Mouse (Mus musculus) hindbrain, postnatal 0 days (tissue): ENCODE results near the gene H2-DMb2. TPM values are rescaled to one million over a fixed set of nuclear protein-coding genes. Genes with fewer than 3 reads are reported as not detected.

ENCODE experiments used
- ATAC-seq: fragments of 200-750 bp; cut with Nextera tagmentation; 2 replicates; pipeline ENCODE4 v1.8.0; 2017; ENCODE audit warnings: mild to moderate bottlenecking, moderate TSS enrichment, moderate library complexity
- DNase-seq: peaks from one replicate; pipeline ENCODE4 v3.0.0-alpha.2; 2015; ENCODE audit warnings: low spot score
- H3K27ac ChIP-seq: fragments of 300-500 bp; sonication (generic); 2 replicates; pipeline ENCODE4 v1.5.1; 2014; ENCODE audit warnings: mild to moderate bottlenecking
- H3K27me3 ChIP-seq: fragments of 300-500 bp; sonication (generic); 2 replicates; pipeline ENCODE4 v1.6.1; 2014; ENCODE audit warnings: low read length, mixed read lengths; ENCODE audit not compliant: insufficient read depth
- H3K36me3 ChIP-seq: fragments of 300-500 bp; sonication (generic); 2 replicates; pipeline ENCODE4 v1.6.1; 2014; ENCODE audit warnings: low read length, mixed read lengths; ENCODE audit not compliant: insufficient read depth
- H3K4me1 ChIP-seq: fragments of 300-500 bp; sonication (generic); 2 replicates; pipeline ENCODE4 v1.6.1; 2014; ENCODE audit warnings: antibody characterized with exemption, low read length, mixed read lengths; ENCODE audit not compliant: insufficient read depth
- H3K4me2 ChIP-seq: fragments of 300-500 bp; sonication (generic); 2 replicates; pipeline ENCODE4 v1.6.1; 2014; ENCODE audit warnings: low read depth, mild to moderate bottlenecking, low read length, moderate library complexity, mixed read lengths
- H3K4me3 ChIP-seq: fragments of 300-500 bp; sonication (generic); 2 replicates; pipeline ENCODE4 v1.5.1; 2014; ENCODE audit warnings: low read length
- H3K9ac ChIP-seq: fragments of 300-500 bp; sonication (generic); replicated peaks from 2 replicates; pipeline ENCODE4 v1.6.1; 2014; ENCODE audit warnings: mild to moderate bottlenecking, low read length, moderate library complexity, mixed read lengths
- H3K9me3 ChIP-seq: fragments of 300-500 bp; sonication (generic); 2 replicates; pipeline ENCODE4 v1.6.1; 2016; ENCODE audit warnings: low read length, mixed read lengths
- CTCF ChIP-seq: IDR thresholded peaks from 2 replicates; pipeline ENCODE4 v1.5.1; 2016; ENCODE audit warnings: antibody characterized with exemption, control low read depth, low read depth
- WGBS: fragments of 180-500 bp; shearing (Covaris S2); extraction: QIAGEN DNeasy Blood & Tissue Kit; methylation state at CpG from one replicate; pipeline ENCODE4 v1.1.7; 2014; 5-methylcytosine and 5-hydroxymethylcytosine counted together
- polyA plus RNA-seq: library from polyadenylated mRNA; unstranded; fragments of >200 nt; fragmentation: Nextera tagmentation; extraction: Ambion mirVana; gene quantifications from 2 replicates; pipeline ENCODE4 v1.2.1, GENCODE M21; 2015
- total RNA-seq: library from RNA; depleted of rRNA; stranded (reverse); fragments of >200 nt; gene quantifications from 2 replicates; pipeline ENCODE4 v1.2.3, GENCODE M21; 2014; rRNA removed

Gene H2-DMb2
- total and polyA plus RNA-seq, 2 experiments from 2014 or later, result 0.16 to 0.58 TPM

DNA sequence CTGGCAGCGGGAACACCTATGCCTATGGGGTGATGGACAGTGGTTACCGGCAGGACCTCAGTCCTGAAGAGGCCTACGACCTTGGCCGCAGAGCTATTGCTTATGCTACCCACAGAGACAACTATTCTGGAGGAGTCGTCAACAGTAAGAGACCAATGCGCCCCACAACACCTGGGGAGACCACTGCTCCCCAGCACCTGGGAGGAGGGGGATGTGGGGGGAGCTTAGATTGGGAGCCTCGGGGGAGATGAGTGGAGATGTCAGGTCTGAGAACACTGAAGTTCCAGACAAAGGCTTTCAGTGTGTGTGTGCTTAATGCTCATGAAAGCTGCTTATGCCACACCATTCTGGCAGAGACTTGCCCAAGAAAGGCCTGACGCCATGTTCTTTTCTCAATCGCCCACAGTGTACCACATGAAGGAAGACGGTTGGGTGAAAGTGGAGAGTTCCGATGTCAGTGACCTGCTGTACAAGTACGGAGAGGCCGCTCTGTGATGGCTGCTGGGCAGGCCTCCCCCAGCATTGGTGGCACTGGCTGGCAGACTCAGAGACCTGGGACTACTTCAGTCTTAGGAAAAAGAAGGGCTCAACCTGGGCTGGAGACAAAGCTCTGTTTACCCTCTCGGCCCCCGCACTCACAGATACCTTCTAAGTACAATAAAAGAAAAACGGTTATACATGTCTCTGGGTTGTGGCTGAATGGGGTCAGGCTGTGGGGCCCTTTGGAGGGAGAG, 57.8 kb downstream of the H2-DMb2 start:
- H3K36me3 ChIP-seq, result no peaks in the 10 kb centered on the region
- peaks cover 5% of the 10 kb centered on the region; the same call in 1 of the 2 replicates for H3K4me1 ChIP-seq
- ATAC-seq (no peak), DNase-seq (no peak)
- no peak overlapping the region for H3K9ac ChIP-seq
- TF ChIP-seq CTCF, result no peak
- H3K27ac ChIP-seq, result no peak overlapping the region
- no peak overlapping the region for H3K4me3 ChIP-seq
- H3K27me3 ChIP-seq, result peaks cover 24% of the 10 kb centered on the region
- no peaks in the 10 kb centered on the region for H3K9me3 ChIP-seq
- WGBS, result 87% methylated on average over 16 of the region's 16 CpGs
- H3K4me2 ChIP-seq, result no peak overlapping the region

Other genes with a start within 250 kb of the H2-DMb2 start
Only the 30 nearest of the 31 such genes appear.
- 52.1 and 58.4 TPM in 2 replicates for gene Daxx, start 233.9 kb upstream of the H2-DMb2 start, total RNA-seq
- 39.0 and 41.9 TPM in 2 replicates for gene Daxx, start 233.9 kb upstream of the H2-DMb2 start, polyA plus RNA-seq
- gene Tapbp, start 227.4 kb upstream of the H2-DMb2 start, total RNA-seq, result 41.5 and 61.8 TPM in 2 replicates
- gene Tapbp, start 227.4 kb upstream of the H2-DMb2 start, polyA plus RNA-seq, result 39.1 and 40.2 TPM in 2 replicates
- gene Zbtb22, start 227.4 kb upstream of the H2-DMb2 start, total RNA-seq, result 58.5 TPM in 2 replicates
- gene Zbtb22, start 227.4 kb upstream of the H2-DMb2 start, polyA plus RNA-seq, result 20.8 and 23.0 TPM in 2 replicates
- gene Rgl2, start 213.8 kb upstream of the H2-DMb2 start, total RNA-seq, result 91.4 and 116 TPM in 2 replicates
- gene Rgl2, start 213.8 kb upstream of the H2-DMb2 start, polyA plus RNA-seq, result 36.1 and 36.8 TPM in 2 replicates
- gene Pfdn6, start 203.0 kb upstream of the H2-DMb2 start, total RNA-seq, result 25.2 and 43.1 TPM in 2 replicates
- 168 and 195 TPM in 2 replicates for gene Pfdn6, start 203.0 kb upstream of the H2-DMb2 start, polyA plus RNA-seq
- gene Wdr46, start 202.6 kb upstream of the H2-DMb2 start, total RNA-seq, result 16.6 and 16.8 TPM in 2 replicates
- 16.7 and 17.9 TPM in 2 replicates for gene Wdr46, start 202.6 kb upstream of the H2-DMb2 start, polyA plus RNA-seq
- 8.9 and 12.3 TPM in 2 replicates for gene B3galt4, start 191.8 kb upstream of the H2-DMb2 start, total RNA-seq
- gene B3galt4, start 191.8 kb upstream of the H2-DMb2 start, polyA plus RNA-seq, result 10.7 and 11.6 TPM in 2 replicates
- 55.6 and 57.4 TPM in 2 replicates for gene Vps52, start 187.5 kb upstream of the H2-DMb2 start, total RNA-seq
- 62.1 and 63.2 TPM in 2 replicates for gene Vps52, start 187.5 kb upstream of the H2-DMb2 start, polyA plus RNA-seq
- 1,180 and 1,309 TPM in 2 replicates for gene Rps18, start 187.3 kb upstream of the H2-DMb2 start, total RNA-seq
- gene Rps18, start 187.3 kb upstream of the H2-DMb2 start, polyA plus RNA-seq, result 904 and 918 TPM in 2 replicates
- 21.6 and 33.2 TPM in 2 replicates for gene H2-K1, start 143.0 kb upstream of the H2-DMb2 start, total RNA-seq
- gene H2-K1, start 143.0 kb upstream of the H2-DMb2 start, polyA plus RNA-seq, result 23.9 and 26.2 TPM in 2 replicates
- 19.1 and 22.1 TPM in 2 replicates for gene Ring1, start 118.6 kb upstream of the H2-DMb2 start, total RNA-seq
- 19.2 and 20.0 TPM in 2 replicates for gene Ring1, start 118.6 kb upstream of the H2-DMb2 start, polyA plus RNA-seq
- 78.3 and 87.4 TPM in 2 replicates for gene H2-Ke6, start 115.2 kb upstream of the H2-DMb2 start, total RNA-seq
- gene H2-Ke6, start 115.2 kb upstream of the H2-DMb2 start, polyA plus RNA-seq, result 74.9 and 78.9 TPM in 2 replicates
- 188 and 250 TPM in 2 replicates for gene Slc39a7, start 111.6 kb upstream of the H2-DMb2 start, total RNA-seq
- 148 and 150 TPM in 2 replicates for gene Slc39a7, start 111.6 kb upstream of the H2-DMb2 start, polyA plus RNA-seq
- gene Rxrb, start 111.5 kb upstream of the H2-DMb2 start, total RNA-seq, result 51.5 and 64.8 TPM in 2 replicates
- gene Rxrb, start 111.5 kb upstream of the H2-DMb2 start, polyA plus RNA-seq, result 48.7 and 49.2 TPM in 2 replicates
- gene Col11a2, start 103.9 kb upstream of the H2-DMb2 start, total RNA-seq, result 12.1 and 16.7 TPM in 2 replicates
- gene Col11a2, start 103.9 kb upstream of the H2-DMb2 start, polyA plus RNA-seq, result 5.4 TPM in 2 replicates
- not detected in 2 replicates for gene H2-Oa, start 51.0 kb upstream of the H2-DMb2 start, total RNA-seq
- gene H2-Oa, start 51.0 kb upstream of the H2-DMb2 start, polyA plus RNA-seq, result 0.23 and 0.31 TPM in 2 replicates
- gene H2-DMa, start 23.8 kb upstream of the H2-DMb2 start, total RNA-seq, result 30.9 and 31.3 TPM in 2 replicates
- gene H2-DMa, start 23.8 kb upstream of the H2-DMb2 start, polyA plus RNA-seq, result 23.5 and 24.1 TPM in 2 replicates
- 180 and 195 TPM in 2 replicates for gene Brd2, start 20.7 kb upstream of the H2-DMb2 start, total RNA-seq
- 101 and 108 TPM in 2 replicates for gene Brd2, start 20.7 kb upstream of the H2-DMb2 start, polyA plus RNA-seq
- gene H2-DMb1, start 9.8 kb downstream of the H2-DMb2 start, total RNA-seq, result 1.8 and 3.0 TPM in 2 replicates
- 1.4 and 1.8 TPM in 2 replicates for gene H2-DMb1, start 9.8 kb downstream of the H2-DMb2 start, polyA plus RNA-seq
- 14.0 and 14.1 TPM in 2 replicates for gene Tap1, start 44.2 kb downstream of the H2-DMb2 start, total RNA-seq
- gene Tap1, start 44.2 kb downstream of the H2-DMb2 start, polyA plus RNA-seq, result 8.0 and 8.1 TPM in 2 replicates
- gene Psmb9, start 44.5 kb downstream of the H2-DMb2 start, total RNA-seq, result 0.68 and 4.3 TPM in 2 replicates
- gene Psmb9, start 44.5 kb downstream of the H2-DMb2 start, polyA plus RNA-seq, result 2.8 and 4.2 TPM in 2 replicates
- 2.8 and 5.0 TPM in 2 replicates for gene Psmb8, start 54.4 kb downstream of the H2-DMb2 start, total RNA-seq
- 6.5 and 6.9 TPM in 2 replicates for gene Psmb8, start 54.4 kb downstream of the H2-DMb2 start, polyA plus RNA-seq
- gene Tap2, start 60.2 kb downstream of the H2-DMb2 start, total RNA-seq, result 0.89 and 1.8 TPM in 2 replicates
- 3.8 and 6.5 TPM in 2 replicates for gene Tap2, start 60.2 kb downstream of the H2-DMb2 start, polyA plus RNA-seq
- gene H2-Ob, start 95.6 kb downstream of the H2-DMb2 start, total RNA-seq, result 0.14 and 0.42 TPM in 2 replicates
- gene H2-Ob, start 95.6 kb downstream of the H2-DMb2 start, polyA plus RNA-seq, result 0.13 and 0.35 TPM in 2 replicates
- 1.1 and 3.5 TPM in 2 replicates for gene H2-Ab1, start 114.4 kb downstream of the H2-DMb2 start, total RNA-seq
- 2.9 and 3.1 TPM in 2 replicates for gene H2-Ab1, start 114.4 kb downstream of the H2-DMb2 start, polyA plus RNA-seq
- 1.0 and 1.3 TPM in 2 replicates for gene H2-Aa, start 144.5 kb downstream of the H2-DMb2 start, total RNA-seq
- gene H2-Aa, start 144.5 kb downstream of the H2-DMb2 start, polyA plus RNA-seq, result 0.95 and 1.4 TPM in 2 replicates
- gene H2-Eb1, start 162.6 kb downstream of the H2-DMb2 start, total RNA-seq, result 0.52 and 0.93 TPM in 2 replicates
- gene H2-Eb1, start 162.6 kb downstream of the H2-DMb2 start, polyA plus RNA-seq, result 4.1 and 5.3 TPM in 2 replicates
- 0.05 and 0.07 TPM in 2 replicates for gene H2-Eb2, start 182.4 kb downstream of the H2-DMb2 start, total RNA-seq
- 0.10 and 0.20 TPM in 2 replicates for gene H2-Eb2, start 182.4 kb downstream of the H2-DMb2 start, polyA plus RNA-seq
- not detected in 2 replicates for gene Btnl2, start 211.5 kb downstream of the H2-DMb2 start, total RNA-seq
- 0.08 TPM in 1 of 2 replicates, not detected in the other for gene Btnl2, start 211.5 kb downstream of the H2-DMb2 start, polyA plus RNA-seq
- not detected in 2 replicates for gene Btnl1, start 233.8 kb downstream of the H2-DMb2 start, total RNA-seq
- not detected in 2 replicates for gene Btnl1, start 233.8 kb downstream of the H2-DMb2 start, polyA plus RNA-seq